Mouse (Mus musculus) thymus, adult 2 months (tissue): Measurements from ENCODE around the gene Kcnk13. TPM values are rescaled to one million over a fixed set of nuclear protein-coding genes. Genes with fewer than 3 reads are reported as not detected.

ENCODE experiments used
- DNase-seq: peaks from one replicate; pipeline ENCODE4 v3.0.0; 2021
- H3K27ac ChIP-seq: fragments of 200-500 bp; 2 replicates; pipeline ENCODE4 v1.5.1; 2012; ENCODE audit warnings: low read length, control low read depth; ENCODE audit not compliant: control insufficient read depth, insufficient read depth
- H3K27me3 ChIP-seq: fragments of 200-500 bp; 2 replicates; pipeline ENCODE4 v1.6.1; 2012; ENCODE audit warnings: mild to moderate bottlenecking, low read length, moderate library complexity, mixed read lengths; ENCODE audit not compliant: control insufficient read depth, insufficient read depth
- H3K36me3 ChIP-seq: fragments of 200-500 bp; 2 replicates; pipeline ENCODE4 v1.6.1; 2012; ENCODE audit warnings: mild to moderate bottlenecking, low read length, moderate library complexity; ENCODE audit not compliant: control insufficient read depth, insufficient read depth
- H3K4me1 ChIP-seq: fragments of 200-500 bp; replicated peaks from 2 replicates; pipeline ENCODE4 v1.6.1; 2012; ENCODE audit warnings: low read length; ENCODE audit not compliant: control insufficient read depth, insufficient read depth
- H3K4me3 ChIP-seq: fragments of 200-500 bp; 2 replicates; pipeline ENCODE4 v1.5.1; 2012; ENCODE audit warnings: mild to moderate bottlenecking, low read length, control low read depth, moderate library complexity; ENCODE audit not compliant: control insufficient read depth, insufficient read depth
- CTCF ChIP-seq: fragments of 200-500 bp; IDR thresholded peaks from 2 replicates; pipeline ENCODE4 v1.5.1; 2012; ENCODE audit warnings: mild to moderate bottlenecking, control low read depth, low read length, moderate library complexity, borderline replicate concordance; ENCODE audit not compliant: control insufficient read depth, poor library complexity, insufficient read depth; ENCODE audit errors: extremely low read depth
- POLR2A ChIP-seq: fragments of 200-500 bp; IDR thresholded peaks from 2 replicates; pipeline ENCODE4 v1.6.1; 2012; ENCODE audit warnings: mild to moderate bottlenecking, low read length, control low read depth, moderate library complexity; ENCODE audit not compliant: control insufficient read depth, poor library complexity, insufficient read depth; ENCODE audit errors: extremely low read depth
- WGBS: fragments of 180-500 bp; shearing (Covaris S2); methylation state at CpG from one replicate; pipeline ENCODE4 v1.1.7; 2018; 5-methylcytosine and 5-hydroxymethylcytosine counted together
- polyA plus RNA-seq: library from polyadenylated mRNA; depleted of rRNA; stranded (reverse); fragments of >200 nt; gene quantifications from 2 replicates; pipeline ENCODE4 v1.2.3, GENCODE M21; 2012

The Kcnk13 gene
- polyA plus RNA-seq, 1 experiment, result 0.90 TPM

GRCm38 (mm10) chr12:100073201-100073672 is 108.9 kb downstream of the Kcnk13 start:
- TF ChIP-seq POLR2A (no peak), CTCF (no peak)
- Histone ChIP-seq H3K27ac (no peak overlapping the region), H3K4me1 (no peaks in the 10 kb centered on the region), H3K36me3 (no peaks in the 10 kb centered on the region), H3K27me3 (no peaks in the 10 kb centered on the region), H3K4me3 (no peak overlapping the region)
- WGBS, result 91% methylated on average over 4 of the region's 4 CpGs
- no peak for DNase-seq

- Histone ChIP-seq H3K4me3 (no peak overlapping the region), H3K27ac (no peak overlapping the region), H3K27me3 (no peaks in the 10 kb centered on the region), H3K36me3 (no peaks in the 10 kb centered on the region), H3K4me1 (no peaks in the 10 kb centered on the region)
- 91% methylated on average over 4 of the region's 4 CpGs for WGBS
- no peak for DNase-seq
- no peak for TF ChIP-seq POLR2A
- no peak for TF ChIP-seq CTCF
Observed at GRCm38 (mm10) chr12:100075715-100076114, 111.4 kb downstream of the Kcnk13 start.

DNA sequence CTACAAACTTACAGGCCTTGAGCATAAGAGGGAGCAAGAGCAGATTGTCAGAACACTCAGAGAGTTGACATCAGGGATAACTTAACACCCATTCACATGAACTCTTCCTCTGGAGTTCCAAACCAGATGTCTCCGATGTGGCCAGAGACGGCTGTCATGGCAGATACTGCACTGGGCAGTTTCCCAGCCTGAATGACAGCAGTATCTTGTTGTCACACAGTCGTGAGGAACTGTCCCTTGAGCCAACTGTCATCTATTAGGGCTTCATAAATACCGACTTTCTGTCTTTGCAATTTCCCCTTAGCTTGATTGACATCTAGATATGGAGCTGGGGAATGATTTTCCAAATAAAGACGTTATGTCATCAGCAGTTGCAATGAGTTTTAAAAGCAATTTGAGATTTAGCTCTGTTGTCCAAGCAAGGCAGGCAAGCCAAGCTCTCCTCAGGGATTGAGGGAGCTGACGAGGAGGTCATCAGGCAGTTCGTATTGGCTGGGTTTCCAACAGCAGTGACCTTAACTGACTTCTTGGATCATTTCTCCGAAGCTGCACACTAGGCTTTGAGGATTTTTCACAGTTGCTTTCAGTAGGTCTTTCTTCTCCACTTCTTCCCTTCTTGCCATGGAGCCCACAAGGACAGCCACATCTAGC is 115.5 kb downstream of the Kcnk13 start:
- no peak overlapping the region for H3K4me3 ChIP-seq
- no peaks in the 10 kb centered on the region for H3K27me3 ChIP-seq
- H3K4me1 ChIP-seq, result peaks cover 4% of the 10 kb centered on the region; the same call in 1 of the 2 replicates
- no peak overlapping the region for H3K27ac ChIP-seq
- WGBS, result 89% methylated on average over 8 of the region's 8 CpGs
- DNase-seq, result no peak
- TF ChIP-seq CTCF (no peak), POLR2A (no peak)
- H3K36me3 ChIP-seq, result no peaks in the 10 kb centered on the region

- peaks cover 4% of the 10 kb centered on the region; the same call in 1 of the 2 replicates for H3K4me1 ChIP-seq
- no peak overlapping the region for H3K4me3 ChIP-seq
- H3K27ac ChIP-seq, result no peak overlapping the region
- TF ChIP-seq POLR2A, result no peak
- no peak for TF ChIP-seq CTCF
- no peaks in the 10 kb centered on the region for H3K36me3 ChIP-seq
- no peaks in the 10 kb centered on the region for H3K27me3 ChIP-seq
- DNase-seq, result no peak
- 94% methylated on average over 3 of the region's 3 CpGs for WGBS
Observed at GRCm38 (mm10) chr12:100088026-100088425, 123.7 kb downstream of the Kcnk13 start.

DNA sequence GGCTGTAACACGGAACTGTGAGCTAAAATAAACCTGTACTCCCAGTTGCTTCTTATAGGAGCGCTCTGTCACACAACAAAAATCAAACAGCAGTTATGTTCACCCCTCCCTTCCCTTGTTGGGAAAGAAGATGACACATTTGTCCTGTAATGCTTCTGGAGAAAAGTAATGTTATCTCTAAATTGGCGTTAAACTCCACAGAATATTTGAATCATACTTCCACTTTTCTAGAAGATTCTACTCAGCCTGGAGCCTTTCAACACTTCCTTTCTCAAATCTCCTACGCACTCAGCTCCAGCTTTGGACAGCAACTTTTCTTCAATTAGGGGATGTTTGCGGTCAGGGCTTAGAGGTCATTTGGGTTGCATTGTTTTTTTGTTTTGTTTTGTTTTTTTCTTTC is 125.0 kb downstream of the Kcnk13 start:
- TF ChIP-seq CTCF, result no peak
- no peak for TF ChIP-seq POLR2A
- no peak for DNase-seq
- no peaks in the 10 kb centered on the region for H3K36me3 ChIP-seq
- 87% methylated on average over 5 of the region's 5 CpGs for WGBS
- no peaks in the 10 kb centered on the region for H3K27me3 ChIP-seq
- peaks cover under 1% of the 10 kb centered on the region; the same call in 1 of the 2 replicates for H3K4me1 ChIP-seq
- no peak overlapping the region for H3K4me3 ChIP-seq
- H3K27ac ChIP-seq, result no peak overlapping the region

DNA sequence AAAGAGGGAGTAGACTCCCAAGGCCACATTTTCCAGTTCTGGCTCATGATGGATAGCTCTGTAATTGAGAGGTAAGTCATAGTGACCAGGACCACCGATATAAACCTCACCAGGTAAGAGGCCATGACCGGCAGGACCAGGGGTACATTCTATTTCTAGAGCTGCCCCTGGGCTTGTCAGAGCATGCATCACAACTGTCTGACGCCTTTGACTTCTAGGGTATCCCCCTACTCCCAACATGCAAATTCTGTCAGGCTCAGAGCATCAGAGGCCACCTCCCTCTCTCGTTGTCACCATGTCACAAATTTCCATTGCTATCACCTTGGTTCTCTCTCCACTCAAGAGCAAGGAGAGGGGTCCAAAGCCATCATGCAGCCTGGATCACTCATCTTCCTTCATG is 126.5 kb downstream of the Kcnk13 start:
- H3K4me1 ChIP-seq, result no peaks in the 10 kb centered on the region
- H3K27me3 ChIP-seq, result no peaks in the 10 kb centered on the region
- 96% methylated on average over 4 of the region's 4 CpGs for WGBS
- H3K27ac ChIP-seq, result no peak overlapping the region
- TF ChIP-seq CTCF (no peak), POLR2A (no peak)
- DNase-seq, result no peak
- H3K36me3 ChIP-seq, result no peaks in the 10 kb centered on the region
- H3K4me3 ChIP-seq, result no peak overlapping the region
